Comparison of ENCODE assay signal across 8 mouse cellular contexts in the genomic region with DNA sequence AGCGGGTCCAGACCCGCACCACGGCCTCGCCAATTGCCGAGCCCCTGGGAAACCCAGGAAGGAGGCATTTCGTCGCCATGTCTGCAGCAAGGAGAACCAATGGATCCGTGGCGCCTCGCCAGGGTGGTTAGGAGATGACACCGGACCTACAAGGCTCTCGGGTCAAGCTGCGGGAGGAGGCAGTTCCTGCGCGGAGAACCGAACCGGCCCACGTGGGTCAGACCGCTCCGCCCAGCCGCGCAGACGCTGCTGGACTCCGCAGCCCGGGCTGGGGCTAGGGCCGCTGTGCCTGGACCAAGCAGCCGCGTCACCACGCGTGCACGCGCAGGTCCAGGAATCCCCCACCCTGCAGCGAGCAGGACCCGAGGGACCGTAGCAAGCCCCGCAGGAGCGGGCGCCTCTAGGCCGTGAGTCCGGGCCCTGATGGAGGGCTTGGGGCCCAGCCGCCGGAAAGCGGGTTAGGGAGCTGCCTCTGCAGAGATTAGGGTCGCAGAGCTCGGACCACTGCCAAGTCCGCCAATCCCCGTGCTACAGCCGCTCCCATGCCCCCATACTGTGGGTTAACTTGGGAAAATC. TPM values are rescaled to one million over a fixed set of nuclear protein-coding genes. Genes with fewer than 3 reads are reported as not detected.
DNase-seq lines count a peak whose midpoint lies in the region; ATAC-seq and TF ChIP-seq lines count a peak whose summit lies in the region.

A gene (plus strand): TSS at position 213 of the 576 bp plus-strand sequence.

- peak within 1 kb of the TSS; percentile 37; the same call in 1 of the 2 replicates for H3K27ac ChIP-seq in hindbrain, postnatal 0 days
- peak within 1 kb of the TSS; percentile 94 for H3K27ac ChIP-seq in left cerebral cortex, adult 2 months

- peak within 1 kb of the TSS; percentile 69 for H3K4me2 ChIP-seq in hindbrain, postnatal 0 days (ENCODE audit: low read depth, low read length)

- no peaks in the 10 kb centered on the region for H3K36me3 ChIP-seq in hindbrain, postnatal 0 days (ENCODE audit: insufficient read depth, low read length)

- H3K4me3 ChIP-seq in hindbrain, postnatal 0 days (ENCODE audit: low read length) = peak within 1 kb of the TSS; percentile 74
- peak within 1 kb of the TSS; percentile 60 for H3K4me3 ChIP-seq in left cerebral cortex, adult 2 months

- peak; percentile 90 for DNase-seq in gastrocnemius, postnatal 10 days
- peak; percentile 85 for DNase-seq in hindbrain, postnatal 0 days (ENCODE audit: low spot score)
- DNase-seq in left cerebral cortex, adult 2 months (ENCODE audit: extremely low spot score in 1 of 2, low spot score in 2 of 2) = peak; percentile 83 to 85
- peak; percentile 83 to 89 for DNase-seq in lung, postnatal 4 days
- DNase-seq in retina, postnatal 1 day = peak; percentile 81
- peak; percentile 80 for DNase-seq in urinary bladder, postnatal 25 days (ENCODE audit: low spot score)

- under 1% methylated on average over 48 of the region's 48 CpGs for WGBS in hindbrain, postnatal 0 days

- peak; percentile 32 for ATAC-seq in activated CD4-positive, CD25-positive, alpha-beta regulatory T cell, adult 4 months
- ATAC-seq in common myeloid progenitor, adult 5-6 weeks (replicated peaks; ENCODE audit: low read depth, poor library complexity, severe bottlenecking) = peak; percentile 71
- ATAC-seq in hindbrain, postnatal 0 days = peak; percentile 93

- peak within 1 kb of the TSS; percentile 73 for H3K9ac ChIP-seq in hindbrain, postnatal 0 days (replicated peaks; ENCODE audit: low read length)

- 0 out of 2 replicates have a peak, but pooled peaks have one; percentile 1 for TF ChIP-seq CTCF in hindbrain, postnatal 0 days (IDR thresholded peaks at IDR 0.05; ENCODE audit: low read depth)
- TF ChIP-seq CTCF in left cerebral cortex, adult 2 months (IDR thresholded peaks at IDR 0.05) = no peak

- intact Hi-C loops in left cerebral cortex, adult 2 months (cut with DNase I) = no loop called here

- H3K4me1 ChIP-seq in hindbrain, postnatal 0 days (ENCODE audit: insufficient read depth, low read length) = no peaks in the 10 kb centered on the region

- H3K27me3 ChIP-seq in hindbrain, postnatal 0 days (ENCODE audit: insufficient read depth, low read length) = no peaks in the 10 kb centered on the region

- H3K9me3 ChIP-seq in hindbrain, postnatal 0 days (ENCODE audit: low read length) = no peaks in the 10 kb centered on the region

RNA-seq across cellular contexts. Expression of the gene that starts here (rescaled TPM):
- under 1 TPM; 0.17 to 0.34 TPM for polyA plus RNA-seq in activated CD4-positive, CD25-positive, alpha-beta regulatory T cell, adult 4 months (2017; shearing (Covaris generic))
- 2.8 and 4.0 TPM in 2 replicates for total RNA-seq in common myeloid progenitor, adult 5-6 weeks (2017)
- 10 to 100 TPM; 13.1 to 14.7 TPM for total RNA-seq in gastrocnemius, postnatal 10 days (2021)
- total RNA-seq in hindbrain, postnatal 0 days (2014; rRNA removed) = 74.9 and 93.8 TPM in 2 replicates
- 28.7 and 30.2 TPM in 2 replicates for polyA plus RNA-seq in hindbrain, postnatal 0 days (2015; fragmentation: Nextera tagmentation; extraction: Ambion mirVana)
- total RNA-seq in left cerebral cortex, adult 2 months (2021) = 10 to 100 TPM; 70.6 to 72.1 TPM

Comparison
In these comparisons a context has a peak if more than half of its experiments do, and no peak if none do; other contexts are left out.
1. Peak in every context shown above with its lines: DNase-seq, ATAC-seq, H3K4me3 ChIP-seq and H3K27ac ChIP-seq.
2. RNA of the gene that starts here (polyA plus RNA-seq): 28.7 to 30.2 TPM in hindbrain, postnatal 0 days; 0.17 to 0.34 TPM in activated CD4-positive, CD25-positive, alpha-beta regulatory T cell, adult 4 months; every median in the first group is over 10 times any median in the second.
3. Peak in ATAC-seq in activated CD4-positive, CD25-positive, alpha-beta regulatory T cell, adult 4 months; RNA of the gene not detected or under 1 TPM.
4. ATAC-seq: peak in every context shown above with its lines; median percentile 93 in hindbrain, postnatal 0 days; 71 in common myeloid progenitor, adult 5-6 weeks; 32 in activated CD4-positive, CD25-positive, alpha-beta regulatory T cell, adult 4 months.